Mouse (Mus musculus) hindbrain, embryonic 14.5 days (tissue): ENCODE measurements around the gene Dab1. TPM values are rescaled to one million over a fixed set of nuclear protein-coding genes. Genes with fewer than 3 reads are reported as not detected.
A peak's percentile ranks its signal among the peaks of the same experiment; 100 is the strongest.

Source experiments
- ATAC-seq: fragments of 200-750 bp; cut with Nextera tagmentation; 2 replicates; pipeline ENCODE4 v1.8.0; 2017; ENCODE audit warnings: moderate number of reproducible peaks, mild to moderate bottlenecking, moderate TSS enrichment, moderate library complexity; ENCODE audit not compliant: low FRiP score
- DNase-seq: peaks from one replicate; pipeline ENCODE4 v3.0.0-alpha.2; 2015; ENCODE audit warnings: low spot score
- H3K27ac ChIP-seq: fragments of 300-500 bp; sonication (generic); 2 replicates; pipeline ENCODE4 v1.5.1; 2014; ENCODE audit warnings: mild to moderate bottlenecking, moderate library complexity
- H3K27me3 ChIP-seq: fragments of 300-500 bp; sonication (generic); 2 replicates; pipeline ENCODE4 v1.6.1; 2014; ENCODE audit warnings: mild to moderate bottlenecking, low read length, mixed read lengths; ENCODE audit not compliant: control insufficient read depth, insufficient read depth
- H3K36me3 ChIP-seq: fragments of 300-500 bp; sonication (generic); replicated peaks from 2 replicates; pipeline ENCODE4 v1.6.1; 2014; ENCODE audit not compliant: control insufficient read depth, insufficient read depth
- H3K4me1 ChIP-seq: fragments of 300-500 bp; sonication (generic); replicated peaks from 2 replicates; pipeline ENCODE4 v1.6.1; 2014; ENCODE audit warnings: antibody characterized with exemption, low read length, mixed read lengths; ENCODE audit not compliant: control insufficient read depth, insufficient read depth
- H3K4me2 ChIP-seq: fragments of 300-500 bp; sonication (generic); replicated peaks from 2 replicates; pipeline ENCODE4 v1.6.1; 2014; ENCODE audit warnings: mild to moderate bottlenecking, moderate library complexity
- H3K4me3 ChIP-seq: fragments of 300-500 bp; sonication (generic); replicated peaks from 2 replicates; pipeline ENCODE4 v1.5.1; 2014; ENCODE audit warnings: mild to moderate bottlenecking, low read length
- H3K9ac ChIP-seq: fragments of 300-500 bp; sonication (generic); 2 replicates; pipeline ENCODE4 v1.6.1; 2014
- H3K9me3 ChIP-seq: fragments of 300-500 bp; sonication (generic); 2 replicates; pipeline ENCODE4 v1.6.1; 2016; ENCODE audit warnings: low read length; ENCODE audit not compliant: control insufficient read depth
- WGBS: fragments of 180-500 bp; shearing (Covaris S2); extraction: QIAGEN DNeasy Blood & Tissue Kit; methylation state at CpG from one replicate; pipeline ENCODE4 v1.1.7; 2014; 5-methylcytosine and 5-hydroxymethylcytosine counted together
- polyA plus RNA-seq: library from polyadenylated mRNA; unstranded; fragments of >200 nt; fragmentation: Nextera tagmentation; extraction: Ambion mirVana; gene quantifications from 2 replicates; pipeline ENCODE4 v1.2.1, GENCODE M21; 2014

Dab1 gene
- polyA plus RNA-seq, 1 experiment from 2014 or later: 62.9 TPM

- H3K9ac ChIP-seq: no peak overlapping the region
- H3K36me3 ChIP-seq: no peaks in the 10 kb centered on the region
- 78% methylated on average over 2 of the region's 2 CpGs for WGBS
- H3K4me3 ChIP-seq: no peak overlapping the region
- no peaks in the 10 kb centered on the region for H3K27me3 ChIP-seq
- H3K4me1 ChIP-seq: no peaks in the 10 kb centered on the region
- no peaks in the 10 kb centered on the region for H3K9me3 ChIP-seq
- no peak for ATAC-seq
- H3K27ac ChIP-seq: no peak overlapping the region
- no peak overlapping the region for H3K4me2 ChIP-seq
- no peak for DNase-seq
Measured at GRCm38 (mm10) chr4:103839541-103839940, 220.4 kb downstream of the Dab1 start.

GRCm38 (mm10) chr4:103841126-103841525, 222.0 kb downstream of the Dab1 start:
- H3K9ac ChIP-seq: no peak overlapping the region
- H3K27me3 ChIP-seq: no peaks in the 10 kb centered on the region
- no peak overlapping the region for H3K4me2 ChIP-seq
- H3K4me3 ChIP-seq: no peak overlapping the region
- H3K36me3 ChIP-seq: no peaks in the 10 kb centered on the region
- no peak overlapping the region for H3K27ac ChIP-seq
- WGBS: 56% methylated on average over 7 of the region's 7 CpGs
- no peak for ATAC-seq
- no peaks in the 10 kb centered on the region for H3K4me1 ChIP-seq
- DNase-seq: no peak
- H3K9me3 ChIP-seq: no peaks in the 10 kb centered on the region

DNA sequence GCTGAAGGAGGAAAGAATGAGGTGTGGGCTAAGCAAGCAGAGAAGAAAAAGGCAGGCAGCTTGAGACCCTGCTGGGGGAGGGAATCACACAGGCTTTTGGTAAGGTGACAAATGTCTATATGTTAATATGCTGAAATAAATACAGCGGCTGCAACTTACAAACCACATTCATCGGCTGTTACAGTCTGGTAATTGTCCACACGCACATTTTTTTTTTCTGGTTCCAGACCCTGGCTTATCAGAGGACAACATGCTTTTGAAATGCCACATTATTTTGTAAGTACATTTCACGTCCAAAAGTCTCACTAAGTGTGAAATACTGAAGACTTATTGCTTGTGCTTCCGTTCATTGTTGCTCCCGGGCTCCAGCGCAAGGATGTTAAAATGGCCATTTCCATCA, 225.5 kb downstream of the Dab1 start:
- H3K9ac ChIP-seq: no peak overlapping the region
- H3K36me3 ChIP-seq: no peaks in the 10 kb centered on the region
- H3K4me1 ChIP-seq: no peaks in the 10 kb centered on the region
- no peak overlapping the region for H3K4me3 ChIP-seq
- DNase-seq (no peak), ATAC-seq (no peak)
- no peak overlapping the region for H3K27ac ChIP-seq
- 67% methylated on average over 7 of the region's 7 CpGs for WGBS
- H3K27me3 ChIP-seq: no peaks in the 10 kb centered on the region
- H3K9me3 ChIP-seq: no peaks in the 10 kb centered on the region
- H3K4me2 ChIP-seq: no peak overlapping the region

DNA sequence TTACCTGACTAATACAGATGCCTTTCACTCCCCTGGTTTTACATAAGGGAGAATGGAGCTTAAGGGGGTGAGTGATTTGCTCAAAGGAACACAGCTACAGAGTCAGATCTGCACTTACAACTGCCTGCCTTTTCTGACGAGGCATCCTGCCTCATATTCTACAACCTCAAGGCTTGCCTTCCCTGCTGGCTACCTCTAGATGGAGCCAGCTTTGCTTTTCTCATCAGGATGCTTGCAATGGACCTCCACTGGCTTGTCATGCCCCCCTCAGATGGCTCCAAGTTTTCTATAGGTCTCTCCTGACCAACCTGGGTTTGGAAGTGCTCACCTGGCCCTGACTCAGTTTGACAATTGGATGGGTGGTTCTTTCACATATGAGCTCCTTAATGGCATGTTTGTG, 238.0 kb downstream of the Dab1 start:
- H3K9ac ChIP-seq: no peak overlapping the region
- no peak overlapping the region for H3K4me2 ChIP-seq
- H3K4me1 ChIP-seq: no peaks in the 10 kb centered on the region; the same call in 1 of the 2 replicates
- no peaks in the 10 kb centered on the region for H3K27me3 ChIP-seq
- no peaks in the 10 kb centered on the region for H3K9me3 ChIP-seq
- 23% methylated on average over 1 of the region's 1 CpGs for WGBS
- no peak for ATAC-seq
- DNase-seq: no peak
- no peak overlapping the region for H3K4me3 ChIP-seq
- no peak overlapping the region for H3K27ac ChIP-seq
- no peaks in the 10 kb centered on the region for H3K36me3 ChIP-seq

DNA sequence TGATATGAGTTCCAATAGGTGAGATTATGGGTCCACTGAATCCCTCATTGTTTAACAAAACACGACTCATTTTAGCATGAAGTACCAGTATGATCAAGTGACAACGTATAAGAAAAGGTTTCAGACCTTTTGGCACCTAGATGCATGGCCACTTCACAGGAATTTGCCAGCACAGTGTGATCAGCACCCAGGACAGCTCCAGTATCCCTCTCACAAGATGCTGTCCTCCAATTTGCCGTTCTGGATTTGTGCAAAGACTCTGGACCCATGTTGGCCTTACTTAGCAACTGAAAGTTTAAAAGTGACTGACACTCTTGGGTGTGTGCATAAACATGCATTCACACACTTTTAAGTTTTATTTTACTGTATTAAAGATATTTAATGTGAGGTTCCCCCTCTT, 256.4 kb downstream of the Dab1 start:
- Histone ChIP-seq H3K27ac (no peak overlapping the region), H3K36me3 (no peaks in the 10 kb centered on the region), H3K9me3 (no peaks in the 10 kb centered on the region), H3K27me3 (no peaks in the 10 kb centered on the region), H3K9ac (no peak overlapping the region), H3K4me3 (no peak overlapping the region), H3K4me2 (no peak overlapping the region), H3K4me1 (0 out of 2 replicates have a peak, but pooled peaks cover 5% of the 10 kb centered on the region)
- DNase-seq (no peak), ATAC-seq (no peak)
- WGBS: 43% methylated on average over 3 of the region's 3 CpGs

DNA sequence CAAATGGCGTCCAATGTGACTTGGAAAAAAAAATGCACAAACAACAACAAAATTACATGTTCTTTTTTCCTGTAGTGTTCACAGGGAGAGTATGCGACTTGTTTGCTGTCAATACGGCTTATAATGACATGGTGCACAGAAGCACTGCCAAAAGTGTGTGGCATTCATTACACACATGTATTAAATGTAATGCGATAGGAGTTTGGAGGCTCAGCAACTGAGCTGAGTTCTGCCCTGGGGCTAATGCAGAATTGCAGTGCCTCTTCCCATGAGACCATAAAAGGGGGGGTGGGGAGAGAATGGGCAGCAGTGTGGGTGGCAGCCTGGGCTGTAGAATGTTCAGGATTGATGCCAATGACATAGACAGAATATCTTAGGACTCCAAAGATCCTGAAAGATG, 259.7 kb downstream of the Dab1 start:
- WGBS: 67% methylated on average over 4 of the region's 4 CpGs
- DNase-seq: no peak
- Histone ChIP-seq H3K27me3 (no peaks in the 10 kb centered on the region), H3K9me3 (no peaks in the 10 kb centered on the region), H3K4me2 (no peak overlapping the region), H3K9ac (no peak overlapping the region), H3K36me3 (no peaks in the 10 kb centered on the region), H3K27ac (no peak overlapping the region), H3K4me1 (0 out of 2 replicates have a peak, but pooled peaks cover 3% of the 10 kb centered on the region), H3K4me3 (no peak overlapping the region)
- ATAC-seq: no peak

GRCm38 (mm10) chr4:103881641-103882040, 262.5 kb downstream of the Dab1 start:
- no peak overlapping the region for H3K9ac ChIP-seq
- H3K4me1 ChIP-seq: 0 out of 2 replicates have a peak, but pooled peaks cover 3% of the 10 kb centered on the region
- H3K27ac ChIP-seq: no peak overlapping the region
- no peak overlapping the region for H3K4me2 ChIP-seq
- ATAC-seq (peak; percentile 71; the same call in 1 of the 2 replicates), DNase-seq (peak; percentile 55)
- H3K27me3 ChIP-seq: no peaks in the 10 kb centered on the region
- no peak overlapping the region for H3K4me3 ChIP-seq
- no peaks in the 10 kb centered on the region for H3K9me3 ChIP-seq
- WGBS: 61% methylated on average over 3 of the region's 3 CpGs
- H3K36me3 ChIP-seq: no peaks in the 10 kb centered on the region

DNA sequence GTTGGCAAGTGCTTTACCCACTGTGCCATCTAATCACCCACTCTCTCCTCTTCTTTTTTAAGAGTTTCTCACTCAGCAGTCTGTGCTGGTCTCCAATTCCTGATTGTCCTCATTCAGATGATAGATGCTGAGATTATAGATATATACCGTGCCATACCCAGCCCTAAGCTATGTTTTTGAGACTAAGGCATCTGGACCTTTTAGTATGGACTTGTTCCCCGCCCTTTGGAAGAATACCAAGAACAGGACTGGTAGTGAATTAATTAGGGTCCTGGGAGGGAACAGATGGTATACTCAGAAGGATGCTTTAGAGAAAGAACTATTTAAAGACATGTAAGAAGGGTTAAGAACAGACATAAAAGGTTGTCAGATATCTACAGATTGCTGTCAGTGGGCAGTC, 268.9 kb downstream of the Dab1 start:
- H3K4me3 ChIP-seq: no peak overlapping the region
- WGBS: 68% methylated on average over 2 of the region's 2 CpGs
- H3K4me1 ChIP-seq: no peaks in the 10 kb centered on the region
- no peak for DNase-seq
- no peak overlapping the region for H3K27ac ChIP-seq
- no peak overlapping the region for H3K9ac ChIP-seq
- H3K4me2 ChIP-seq: no peak overlapping the region
- H3K27me3 ChIP-seq: no peaks in the 10 kb centered on the region
- no peaks in the 10 kb centered on the region for H3K36me3 ChIP-seq
- no peaks in the 10 kb centered on the region for H3K9me3 ChIP-seq
- no peak for ATAC-seq

DNA sequence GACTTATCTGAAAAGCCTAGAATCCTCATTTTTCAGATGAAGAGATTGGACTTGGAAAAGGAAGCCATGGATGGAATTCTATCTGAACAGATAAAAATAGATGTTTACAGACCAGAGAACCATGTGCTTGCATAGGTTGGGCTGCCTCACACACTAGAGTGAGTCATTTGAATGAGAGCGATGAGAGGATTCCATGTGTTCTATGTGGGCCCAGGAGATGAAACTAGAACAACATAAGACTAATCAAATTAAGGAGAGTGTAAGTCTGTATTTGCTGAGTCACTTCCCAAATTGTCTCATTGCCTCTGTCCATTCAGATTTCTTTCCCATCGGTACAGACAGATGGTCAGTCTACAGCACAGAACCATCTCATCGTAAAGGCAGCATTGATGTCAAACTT, 270.0 kb downstream of the Dab1 start:
- ATAC-seq (no peak), DNase-seq (no peak)
- Histone ChIP-seq H3K4me2 (no peak overlapping the region), H3K9ac (no peak overlapping the region), H3K27ac (no peak overlapping the region), H3K27me3 (no peaks in the 10 kb centered on the region), H3K4me3 (no peak overlapping the region), H3K4me1 (no peaks in the 10 kb centered on the region), H3K9me3 (no peaks in the 10 kb centered on the region), H3K36me3 (no peaks in the 10 kb centered on the region)
- 94% methylated on average over 3 of the region's 3 CpGs for WGBS

- Histone ChIP-seq H3K27ac (no peak overlapping the region), H3K4me2 (no peak overlapping the region), H3K4me3 (no peak overlapping the region), H3K9ac (no peak overlapping the region), H3K4me1 (no peaks in the 10 kb centered on the region), H3K27me3 (no peaks in the 10 kb centered on the region), H3K36me3 (no peaks in the 10 kb centered on the region), H3K9me3 (no peaks in the 10 kb centered on the region)
- 82% methylated on average over 4 of the region's 4 CpGs for WGBS
- DNase-seq: no peak
- ATAC-seq: no peak
Measured at GRCm38 (mm10) chr4:103896806-103897205, 277.6 kb downstream of the Dab1 start.
